Mouse (Mus musculus) heart, adult 2 months (tissue): ENCODE measurements around the gene C2cd2. TPM values are rescaled to one million over a fixed set of nuclear protein-coding genes. Genes with fewer than 3 reads are reported as not detected.

Source experiments
- DNase-seq, 2 experiments: peaks; one replicate each; pipeline ENCODE4 v3.0.0; 2021
- H3K27ac ChIP-seq: fragments of 200-600 bp; 2 replicates; pipeline ENCODE4 v1.8.1; 2022
- H3K27me3 ChIP-seq: fragments of 200-500 bp; 2 replicates; pipeline ENCODE4 v1.6.1; 2012; ENCODE audit warnings: mild to moderate bottlenecking, low read length, inconsistent platforms, mixed read lengths; ENCODE audit not compliant: control insufficient read depth, insufficient read depth
- H3K36me3 ChIP-seq: fragments of 200-500 bp; 2 replicates; pipeline ENCODE4 v1.6.1; 2012; ENCODE audit warnings: low read length, inconsistent platforms; ENCODE audit not compliant: control insufficient read depth, insufficient read depth
- H3K4me1 ChIP-seq: fragments of 200-500 bp; 2 replicates; pipeline ENCODE4 v1.6.1; 2011; ENCODE audit warnings: low read length; ENCODE audit not compliant: control insufficient read depth, insufficient read depth
- H3K4me3 ChIP-seq: fragments of 200-600 bp; 2 replicates; pipeline ENCODE4 v1.8.1; 2022
- H3K79me2 ChIP-seq: fragments of 200-500 bp; replicated peaks from 2 replicates; pipeline ENCODE4 v1.6.1; 2012; ENCODE audit warnings: mild to moderate bottlenecking, inconsistent platforms, low read length, moderate library complexity, mixed read lengths; ENCODE audit not compliant: control insufficient read depth, insufficient read depth
- H3K9ac ChIP-seq: fragments of 200-500 bp; 2 replicates; pipeline ENCODE4 v1.6.1; 2012; ENCODE audit warnings: low read depth, mild to moderate bottlenecking, control low read depth, inconsistent platforms, low read length, mixed read lengths
- CTCF ChIP-seq: fragments of 200-600 bp; IDR thresholded peaks from 2 replicates; pipeline ENCODE4 v1.8.1; 2022; ENCODE audit warnings: antibody characterized with exemption, mild to moderate bottlenecking, moderate library complexity
- EP300 ChIP-seq: fragments of 200-500 bp; IDR thresholded peaks from 2 replicates; pipeline ENCODE4 v1.6.1; 2011; ENCODE audit warnings: low read depth, low read length, control low read depth; ENCODE audit not compliant: insufficient read depth
- POLR2A ChIP-seq: fragments of 200-500 bp; IDR thresholded peaks from 2 replicates; pipeline ENCODE4 v1.6.1; 2011; ENCODE audit warnings: mild to moderate bottlenecking, low read depth, low read length, control low read depth; ENCODE audit not compliant: insufficient read depth
- WGBS: fragments of 180-500 bp; shearing (Covaris S2); methylation state at CpG from one replicate; pipeline ENCODE4 v1.1.7; 2018; 5-methylcytosine and 5-hydroxymethylcytosine counted together
- intact Hi-C: fragments of 180-260 bp; cut with DNase I; formaldehyde crosslinking; loops from one replicate; pipeline ENCODE4 v1.15.1; 2025
- microRNA-seq, 2 experiments: library from miRNA; unstranded; fragments of <30 nt; microRNA quantifications; one replicate each; pipeline ENCODE4 v1.2.0; 2021
- polyA plus RNA-seq: library from polyadenylated mRNA; depleted of rRNA; stranded (reverse); fragments of >200 nt; gene quantifications from 2 replicates; pipeline ENCODE4 v1.2.3, GENCODE M21; 2012; rRNA removed
- total RNA-seq, 2 experiments: library from RNA; stranded (reverse); gene quantifications; 2 replicates each; pipeline ENCODE4 v1.2.3; 2021

The C2cd2 gene
- total and polyA plus RNA-seq, 3 experiments: 8.2 to 26.6 (median 19.7) TPM

DNA sequence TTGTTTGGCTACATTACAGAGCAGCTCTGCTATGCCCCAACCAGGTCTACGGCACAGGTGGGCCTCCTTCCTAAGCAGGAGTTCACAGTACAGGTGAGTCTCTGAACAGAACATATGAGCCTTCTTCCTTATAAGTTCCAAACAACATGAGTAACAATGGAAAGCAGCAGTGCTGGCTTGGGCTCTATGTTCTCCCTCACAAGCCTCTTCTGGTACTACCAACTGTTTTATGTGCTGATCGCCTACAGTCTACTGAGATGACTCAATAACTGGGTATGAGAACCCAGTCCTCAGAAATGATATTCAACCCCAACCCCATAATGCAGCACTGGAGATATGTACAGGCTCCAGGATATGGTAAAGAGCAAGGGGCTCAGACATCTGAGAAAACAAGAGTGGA lies 148.3 kb downstream of the C2cd2 start:
- DNase-seq: no peak
- Histone ChIP-seq H3K36me3 (no peaks in the 10 kb centered on the region), H3K27me3 (no peaks in the 10 kb centered on the region), H3K27ac (no peak overlapping the region), H3K79me2 (no peaks in the 10 kb centered on the region), H3K4me1 (peaks cover under 1% of the 10 kb centered on the region; the same call in 1 of the 2 replicates), H3K4me3 (no peak overlapping the region), H3K9ac (no peak overlapping the region)
- intact Hi-C loops: no loop called here
- no peak for TF ChIP-seq EP300
- TF ChIP-seq POLR2A: no peak
- no peak for TF ChIP-seq CTCF
- 97% methylated on average over 2 of the region's 2 CpGs for WGBS

- no peaks in the 10 kb centered on the region for H3K36me3 ChIP-seq
- no peaks in the 10 kb centered on the region for H3K79me2 ChIP-seq
- over 99% methylated on average over 3 of the region's 3 CpGs for WGBS
- TF ChIP-seq CTCF (no peak), POLR2A (no peak), EP300 (no peak)
- intact Hi-C loops: loop anchor here (5.0 kb wide), 1 partner anchor 68 kb away; no protein-coding TSS in a partner anchor
- no peaks in the 10 kb centered on the region for H3K4me1 ChIP-seq
- H3K27me3 ChIP-seq: no peaks in the 10 kb centered on the region
- H3K27ac ChIP-seq: no peak overlapping the region
- no peak overlapping the region for H3K4me3 ChIP-seq
- no peak for DNase-seq
- H3K9ac ChIP-seq: no peak overlapping the region
Measured at GRCm38 (mm10) chr16:97808881-97809280, 153.5 kb downstream of the C2cd2 start.

DNA sequence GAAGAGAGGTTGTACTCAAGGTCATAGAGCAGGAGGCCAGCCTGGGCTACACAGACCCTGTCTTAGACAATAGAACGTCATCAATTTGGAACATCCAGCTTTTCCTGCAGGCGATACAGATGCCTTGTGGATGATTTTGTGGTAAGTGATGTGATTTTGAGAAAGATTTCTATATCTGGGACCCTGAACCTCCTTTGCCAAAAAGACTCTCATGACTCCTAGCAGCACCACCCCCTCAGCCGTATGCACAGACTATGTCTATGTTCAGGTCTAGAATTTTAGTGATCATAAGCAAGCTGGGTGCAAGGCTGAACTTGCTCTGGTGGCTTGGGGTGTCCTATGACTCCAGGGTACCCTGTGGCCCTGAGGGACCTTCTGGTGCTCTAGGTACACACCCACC lies 156.8 kb downstream of the C2cd2 start:
- H3K4me1 ChIP-seq: no peaks in the 10 kb centered on the region
- H3K4me3 ChIP-seq: no peak overlapping the region
- TF ChIP-seq POLR2A (no peak), CTCF (no peak)
- no peak for DNase-seq
- H3K27ac ChIP-seq: no peak overlapping the region
- no peaks in the 10 kb centered on the region for H3K79me2 ChIP-seq
- no peak overlapping the region for H3K9ac ChIP-seq
- 97% methylated on average over 3 of the region's 3 CpGs for WGBS
- intact Hi-C loops: loop anchor here (2.0 to 5.0 kb wide), 2 partner anchors 72 to 187 kb away; no protein-coding TSS in a partner anchor
- no peaks in the 10 kb centered on the region for H3K27me3 ChIP-seq
- no peaks in the 10 kb centered on the region for H3K36me3 ChIP-seq

Small RNA genes lying within 50 kb of the gene (microRNA-seq; reads per million reads assigned to microRNA genes)
- gene Mir6964: 0.56 to 0.77 reads per million in 2 experiments

Other genes with a start within 250 kb of the C2cd2 start
- gene Ripk4, start 198.8 kb downstream of the C2cd2 start, total RNA-seq: under 1 TPM; 0.05 to 0.07 TPM
- 0.29 and 0.70 TPM in 2 replicates for gene Ripk4, start 198.8 kb downstream of the C2cd2 start, polyA plus RNA-seq
- gene Prdm15, start 110.7 kb downstream of the C2cd2 start, total RNA-seq: 1 to 10 TPM; 4.8 to 6.1 TPM
- 4.6 and 7.0 TPM in 2 replicates for gene Prdm15, start 110.7 kb downstream of the C2cd2 start, polyA plus RNA-seq
- gene Zbtb21, start within 50 bp of the C2cd2 start, total RNA-seq: 10 to 100 TPM; 10.4 to 12.3 TPM
- gene Zbtb21, start within 50 bp of the C2cd2 start, polyA plus RNA-seq: 7.6 and 11.9 TPM in 2 replicates
- 1 to 10 TPM; 3.7 to 4.7 TPM for gene B230307C23Rik, start 34.7 kb upstream of the C2cd2 start, total RNA-seq
- 3.1 and 6.4 TPM in 2 replicates for gene B230307C23Rik, start 34.7 kb upstream of the C2cd2 start, polyA plus RNA-seq
- gene A630089N07Rik, start 119.9 kb upstream of the C2cd2 start, total RNA-seq: 1 to 10 TPM; 1.5 to 1.8 TPM
- 0.64 and 0.84 TPM in 2 replicates for gene A630089N07Rik, start 119.9 kb upstream of the C2cd2 start, polyA plus RNA-seq